Mouse (Mus musculus): ENCODE data around the gene Ugcg. TPM values are rescaled to one million over a fixed set of nuclear protein-coding genes. Genes with fewer than 3 reads are reported as not detected.
"Not testable (repeated sequence)": the region's sequence is repeated elsewhere in the genome, so short reads cannot be mapped to it uniquely, and the experiment has no call there.

Ugcg gene
- total RNA-seq, 2 experiments from 2014 or later = 15.4 to 16.2 TPM

DNA sequence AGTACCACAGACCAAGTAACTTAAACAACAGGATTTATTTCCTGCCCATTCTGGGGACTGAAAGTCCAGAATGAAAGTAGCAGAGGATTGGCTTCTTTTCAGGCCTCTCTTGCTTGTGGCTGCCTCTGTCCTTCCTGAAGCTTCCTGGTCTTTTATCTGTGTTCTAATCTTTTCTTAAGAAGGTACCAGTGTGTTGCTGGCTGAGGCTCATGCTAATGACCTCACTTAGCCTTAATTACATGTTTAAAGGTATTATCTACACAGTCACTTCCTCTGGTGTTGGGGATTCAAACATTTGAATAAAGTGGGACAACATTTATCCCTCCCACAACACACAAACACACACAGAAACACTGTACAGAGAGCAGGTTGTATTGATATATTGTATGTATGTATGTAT, 59.0 kb downstream of the Ugcg start:
- no peak for DNase-seq
- intact Hi-C loops (cut with DNase I) = loop anchor here (5.0 kb wide), 1 partner anchor 89 kb away; no protein-coding TSS in a partner anchor

DNA sequence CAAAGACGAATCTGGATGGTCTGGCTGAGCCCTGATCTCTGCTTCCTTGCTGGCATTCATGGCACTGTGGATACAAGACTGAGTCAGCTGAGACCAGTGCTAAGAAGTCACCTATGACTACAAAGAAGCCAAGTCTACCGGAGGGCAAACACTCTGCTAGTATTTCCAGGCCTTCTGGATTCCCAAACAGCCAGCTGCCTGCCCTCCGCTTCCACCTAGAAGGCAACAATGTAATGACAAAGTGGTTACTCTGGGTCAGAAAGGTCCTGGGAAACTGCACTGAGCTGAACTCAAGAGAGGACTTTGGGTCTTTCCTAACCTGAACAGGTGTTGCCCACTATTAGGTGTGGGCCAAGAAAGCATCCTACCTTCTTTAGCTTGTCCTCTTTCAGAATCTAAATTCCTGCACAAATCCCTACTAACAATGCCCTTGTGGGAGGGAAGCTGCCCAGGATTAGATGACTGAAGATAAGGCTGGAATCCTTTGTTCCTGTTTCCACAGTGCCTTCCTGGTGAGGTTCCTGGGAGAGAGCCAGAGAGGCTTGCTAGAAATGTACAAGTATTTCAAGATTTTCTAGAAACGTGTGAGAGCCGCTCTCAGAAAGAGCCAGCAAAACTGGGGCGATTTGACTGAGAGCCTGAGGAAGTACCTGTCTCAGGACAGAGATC, 63.5 kb downstream of the Ugcg start:
- intact Hi-C loops (cut with DNase I) = no loop called here
- DNase-seq = no peak

DNA sequence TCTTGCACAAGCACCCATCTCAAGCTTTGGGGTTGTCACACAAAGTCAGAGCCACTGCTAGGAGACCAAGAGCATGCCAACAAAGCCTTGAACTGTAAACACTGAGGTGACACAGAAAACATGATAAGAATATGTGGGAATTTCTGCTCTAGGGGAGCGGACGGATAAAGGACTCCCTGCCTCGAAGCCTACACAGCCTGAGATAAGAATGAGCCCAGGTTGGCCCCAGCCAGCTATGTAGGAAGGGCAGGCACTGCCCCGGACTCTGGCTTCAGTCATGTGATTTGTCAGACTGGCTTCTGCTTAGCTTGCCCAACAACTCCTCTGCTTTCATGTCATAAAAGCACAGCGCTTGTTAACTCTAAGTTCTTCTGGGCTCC, 64.0 kb downstream of the Ugcg start:
- intact Hi-C loops (cut with DNase I) = no loop called here
- DNase-seq = no peak

DNA sequence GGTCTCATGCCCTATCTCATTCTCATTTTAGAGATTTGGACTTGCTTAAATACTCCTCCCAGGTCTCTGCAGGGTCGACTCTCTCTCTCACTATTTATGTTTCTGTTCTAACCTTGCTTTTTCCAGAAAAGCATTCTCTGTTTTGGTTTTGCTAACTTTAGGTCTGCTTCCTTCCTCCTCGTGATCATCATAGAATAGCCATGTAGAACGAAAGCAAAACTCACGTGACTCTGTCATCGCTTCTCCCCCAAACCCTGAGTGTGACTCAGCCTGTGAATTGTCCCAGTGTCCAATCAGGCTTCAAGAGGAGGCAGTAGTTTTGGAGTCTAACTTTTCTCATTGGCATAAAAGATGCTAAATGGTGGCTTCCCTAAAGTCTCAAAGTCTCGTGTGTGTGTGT, 65.3 kb downstream of the Ugcg start:
- intact Hi-C loops (cut with DNase I) = no loop called here

DNA sequence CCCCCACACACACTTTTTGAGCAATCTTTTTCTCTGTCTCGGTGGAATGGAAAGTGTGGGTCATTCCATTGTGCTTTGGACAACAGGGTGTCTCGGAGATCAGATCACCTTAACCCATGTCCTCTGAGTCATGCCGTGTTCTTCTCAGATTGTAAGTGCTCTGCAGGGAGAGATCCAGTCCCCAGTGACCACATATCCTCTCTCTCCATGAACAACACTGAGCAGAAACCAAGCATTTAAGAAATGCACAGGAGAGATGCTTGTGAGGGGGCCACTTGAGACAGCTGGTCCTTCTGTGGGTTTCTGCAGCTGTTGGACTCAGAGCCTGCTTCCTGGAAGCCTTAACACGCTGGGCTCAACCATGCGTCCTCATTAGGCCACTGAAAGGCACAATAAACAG, 66.9 kb downstream of the Ugcg start:
- intact Hi-C loops (cut with DNase I) = no loop called here
- DNase-seq = no peak

More for the DNA sequence above, 65.3 kb downstream of the Ugcg start:
- no peak for DNase-seq

GRCm38 (mm10) chr4:59257866-59258265, 68.8 kb downstream of the Ugcg start:
- intact Hi-C loops (cut with DNase I) = no loop called here
- no peak for DNase-seq

GRCm38 (mm10) chr4:59258771-59259170, 69.7 kb downstream of the Ugcg start:
- intact Hi-C loops (cut with DNase I) = no loop called here
- no peak for DNase-seq

DNA sequence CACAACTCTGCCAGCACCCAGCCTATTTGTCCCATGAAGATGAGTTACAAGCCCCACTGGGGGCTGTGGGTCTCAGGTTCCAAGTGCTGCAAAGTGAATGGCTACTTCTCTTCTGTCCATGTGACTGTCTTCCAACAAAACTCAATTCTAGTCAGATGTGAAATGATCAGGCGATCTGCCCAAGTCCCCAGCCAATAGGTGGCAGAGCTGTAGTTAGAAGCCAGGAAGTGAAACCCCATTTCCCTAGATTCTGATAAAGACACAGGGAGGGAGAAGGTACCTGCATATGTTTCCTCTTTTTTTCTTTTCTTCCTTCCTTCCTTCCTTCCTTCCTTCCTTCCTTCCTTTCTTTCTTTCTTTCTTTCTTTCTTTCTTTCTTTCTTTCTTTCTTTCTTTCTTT, 70.7 kb downstream of the Ugcg start:
- DNase-seq = no peak
- intact Hi-C loops (cut with DNase I) = loop anchor here (5.0 kb wide), 2 partner anchors 82 to 158 kb away; no protein-coding TSS in a partner anchor

- no peak for DNase-seq
- intact Hi-C loops (cut with DNase I) = loop anchor here (5.0 kb wide), 2 partner anchors 81 to 159 kb away; no protein-coding TSS in a partner anchor
Observed at GRCm38 (mm10) chr4:59260871-59261515, 71.9 kb downstream of the Ugcg start.

DNA sequence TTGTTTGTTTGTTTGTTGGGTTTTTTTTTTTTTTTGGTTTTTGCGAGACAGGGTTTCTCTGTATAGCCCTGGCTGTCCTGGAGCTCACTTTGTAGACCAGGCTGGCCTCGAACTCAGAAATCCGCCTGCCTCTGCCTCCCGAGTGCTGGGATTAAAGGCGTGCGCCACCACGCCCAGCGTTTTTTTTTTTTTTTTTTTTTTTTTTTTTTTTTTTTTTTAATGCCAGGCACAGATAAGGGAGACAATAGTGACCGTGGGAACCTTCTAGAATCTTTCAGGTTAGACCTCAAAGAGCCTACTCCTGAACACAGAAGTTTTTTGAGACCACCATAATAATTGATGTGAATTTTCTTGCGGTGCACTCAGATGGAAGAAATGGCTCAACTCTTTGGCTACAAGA, 72.5 kb downstream of the Ugcg start:
- intact Hi-C loops (cut with DNase I) = loop anchor here (5.0 kb wide), 2 partner anchors 81 to 159 kb away; no protein-coding TSS in a partner anchor
- DNase-seq = not testable (repeated sequence)

GRCm38 (mm10) chr4:59262156-59262555, 73.1 kb downstream of the Ugcg start:
- DNase-seq = no peak
- intact Hi-C loops (cut with DNase I) = loop anchor here (5.0 kb wide), 2 partner anchors 80 to 160 kb away; no protein-coding TSS in a partner anchor

DNA sequence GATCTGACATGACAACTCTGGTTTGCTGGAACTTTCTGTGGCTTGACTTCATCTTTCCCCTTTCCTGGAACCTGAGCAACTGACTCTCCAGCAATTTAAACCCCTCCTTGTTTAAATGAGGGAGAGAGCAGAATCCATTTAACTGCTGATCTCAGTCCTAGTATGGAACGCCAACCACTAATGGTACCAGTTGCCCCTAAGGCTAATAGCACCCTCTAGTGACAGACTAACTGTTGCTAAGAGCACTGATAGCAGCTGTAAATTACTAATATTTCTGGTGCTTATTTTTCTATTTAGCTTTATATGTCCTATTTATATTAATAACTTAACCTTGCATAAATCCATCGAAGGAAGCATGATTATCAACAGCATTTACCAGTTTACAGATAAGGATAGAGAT, 74.4 kb downstream of the Ugcg start:
- intact Hi-C loops (cut with DNase I) = loop anchor here (5.0 kb wide), 2 partner anchors 79 to 161 kb away; no protein-coding TSS in a partner anchor
- DNase-seq = no peak

DNA sequence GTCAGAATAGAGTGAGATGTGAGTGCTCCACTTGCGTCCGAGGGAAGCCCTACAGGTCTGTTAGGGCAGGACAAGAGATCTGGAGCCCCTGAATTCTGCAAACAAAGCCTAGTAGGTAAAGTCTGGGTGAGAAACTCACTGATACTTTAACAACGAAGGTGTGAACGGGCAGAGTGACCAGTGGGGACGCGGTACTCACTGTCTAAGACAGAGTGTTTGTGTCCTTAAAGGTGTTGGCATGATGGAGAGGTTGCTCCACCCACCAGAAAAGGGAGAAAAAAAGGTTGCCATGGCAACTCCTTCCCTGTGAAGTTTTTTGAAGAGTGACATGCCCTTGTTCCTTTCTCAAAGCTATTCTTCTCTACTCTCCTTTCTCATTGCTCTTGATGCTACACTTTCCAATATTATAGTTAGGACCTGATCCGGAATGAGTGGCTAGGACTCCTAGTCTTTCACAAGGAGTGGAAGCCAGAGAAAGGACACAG, 75.6 kb downstream of the Ugcg start:
- no peak for DNase-seq
- intact Hi-C loops (cut with DNase I) = loop anchor here (5.0 kb wide), 2 partner anchors 78 to 162 kb away; no protein-coding TSS in a partner anchor

- intact Hi-C loops (cut with DNase I) = no loop called here
- no peak for DNase-seq
Observed at GRCm38 (mm10) chr4:59265182-59265581, 76.1 kb downstream of the Ugcg start.

- intact Hi-C loops (cut with DNase I) = no loop called here
- no peak for DNase-seq
Observed at GRCm38 (mm10) chr4:59265631-59266030, 76.6 kb downstream of the Ugcg start.

Other genes with a start within 250 kb of the Ugcg start
- gene Zkscan16, start 245.6 kb upstream of the Ugcg start, total RNA-seq (2021) = not detected
- 1 to 10 TPM; 3.0 to 5.3 TPM for gene Ptgr1, start 202.1 kb upstream of the Ugcg start, total RNA-seq (2021)
- 10 to 100 TPM; 18.7 to 19.5 TPM for gene Dnajc25, start 194.2 kb upstream of the Ugcg start, total RNA-seq (2021)
- 1 to 10 TPM; 2.7 TPM for gene Gm20503, start 186.0 kb upstream of the Ugcg start, total RNA-seq (2021)
- 10 to 100 TPM; 16.6 to 17.0 TPM for gene Gng10, start 154.2 kb upstream of the Ugcg start, total RNA-seq (2021)
- gene AI481877, start 50.3 kb upstream of the Ugcg start, total RNA-seq (2021) = not detected
- 1 to 10 TPM; 1.0 to 2.0 TPM for gene Susd1, start 249.4 kb downstream of the Ugcg start, total RNA-seq (2021)

Measured in heart, postnatal 36 days (tissue).